12 mouse cellular contexts compared by ENCODE assay signal in genomic region chr12:4192514-4192913, GRCm38 (mm10). TPM values are rescaled to one million over a fixed set of nuclear protein-coding genes. Genes with fewer than 3 reads are reported as not detected.
DNase-seq lines count a peak whose midpoint lies in the region; ATAC-seq lines count a peak whose summit lies in the region.
"Had no signal": no experiment of that assay in that cellular context is flagged by ENCODE, and none has a peak within 500 bp of the region (broad histone marks: within the 10 kb centered on the region; RNA-seq: fewer than 3 reads in every experiment).

No protein-coding gene starts in this region.

- H3K9me3 ChIP-seq in lung, embryonic 15.5 days, result no peaks in the 10 kb centered on the region
- H3K9me3 ChIP-seq in limb, embryonic 11.5 days (ENCODE audit: control insufficient read depth, low read length), result no peaks in the 10 kb centered on the region
- no peaks in the 10 kb centered on the region for H3K9me3 ChIP-seq in midbrain, embryonic 11.5 days (ENCODE audit: control insufficient read depth, low read length)
- H3K9me3 ChIP-seq: liver, embryonic 15.5 days; midbrain, embryonic 15.5 days; neural tube, embryonic 15.5 days had no signal

- peak overlapping the region; percentile 58 for H3K27ac ChIP-seq in lung, embryonic 15.5 days
- H3K27ac ChIP-seq in limb, embryonic 11.5 days (replicated peaks; ENCODE audit: low read depth, low read length), result peak overlapping the region; percentile 67; the same call in 1 of the 2 replicates
- no peak overlapping the region for H3K27ac ChIP-seq in midbrain, embryonic 11.5 days (ENCODE audit: low read depth, low read length)
- H3K27ac ChIP-seq: liver, embryonic 15.5 days; midbrain, embryonic 15.5 days; neural tube, embryonic 15.5 days had no signal

- H3K4me2 ChIP-seq in lung, embryonic 15.5 days, result no peak overlapping the region
- no peak overlapping the region for H3K4me2 ChIP-seq in limb, embryonic 11.5 days (ENCODE audit: low read depth, severe bottlenecking)
- no peak overlapping the region for H3K4me2 ChIP-seq in midbrain, embryonic 11.5 days
- H3K4me2 ChIP-seq: liver, embryonic 15.5 days; midbrain, embryonic 15.5 days; neural tube, embryonic 15.5 days had no signal

- WGBS in lung, embryonic 15.5 days, result 45% methylated on average over 6 of the region's 6 CpGs
- WGBS in limb, embryonic 11.5 days, result 56% methylated on average over 6 of the region's 6 CpGs
- WGBS in midbrain, embryonic 11.5 days, result 83% methylated on average over 6 of the region's 6 CpGs

- ATAC-seq in lung, embryonic 15.5 days (ENCODE audit: borderline replicate concordance, extremely low read depth, low FRiP score, low TSS enrichment), result no peak
- no peak for ATAC-seq in limb, embryonic 11.5 days (ENCODE audit: insufficient number of reproducible peaks, low FRiP score, low TSS enrichment, low read depth)
- no peak for ATAC-seq in midbrain, embryonic 11.5 days (ENCODE audit: low FRiP score)
- ATAC-seq: activated CD4-positive, CD25-positive, alpha-beta regulatory T cell, adult 4 months; midbrain, embryonic 15.5 days had no signal

- no peak overlapping the region for H3K9ac ChIP-seq in lung, embryonic 15.5 days
- no peak overlapping the region for H3K9ac ChIP-seq in limb, embryonic 11.5 days (ENCODE audit: low read length)
- H3K9ac ChIP-seq in midbrain, embryonic 11.5 days (ENCODE audit: low read length), result no peak overlapping the region
- H3K9ac ChIP-seq: liver, embryonic 15.5 days; midbrain, embryonic 15.5 days; neural tube, embryonic 15.5 days had no signal

- peaks cover 33% of the 10 kb centered on the region for H3K4me1 ChIP-seq in lung, embryonic 15.5 days
- H3K4me1 ChIP-seq in limb, embryonic 11.5 days (ENCODE audit: control insufficient read depth, insufficient read depth, low read length), result peaks cover 23% of the 10 kb centered on the region
- H3K4me1 ChIP-seq in midbrain, embryonic 11.5 days (ENCODE audit: control insufficient read depth, insufficient read depth, low read length), result peaks cover 7% of the 10 kb centered on the region; the same call in 1 of the 2 replicates
- H3K4me1 ChIP-seq: liver, embryonic 15.5 days had no signal

- no peaks in the 10 kb centered on the region for H3K27me3 ChIP-seq in lung, embryonic 15.5 days
- no peaks in the 10 kb centered on the region for H3K27me3 ChIP-seq in limb, embryonic 11.5 days (ENCODE audit: control insufficient read depth, insufficient read depth, low read length)
- H3K27me3 ChIP-seq in midbrain, embryonic 11.5 days (ENCODE audit: control insufficient read depth, insufficient read depth, low read length), result no peaks in the 10 kb centered on the region
- H3K27me3 ChIP-seq: liver, embryonic 15.5 days; midbrain, embryonic 15.5 days; neural tube, embryonic 15.5 days had no signal

- no peak overlapping the region for H3K4me3 ChIP-seq in lung, embryonic 15.5 days
- H3K4me3 ChIP-seq in limb, embryonic 11.5 days (ENCODE audit: low read depth, low read length), result no peak overlapping the region
- H3K4me3 ChIP-seq in midbrain, embryonic 11.5 days (ENCODE audit: low read depth, low read length), result no peak overlapping the region
- H3K4me3 ChIP-seq: liver, embryonic 15.5 days; midbrain, embryonic 15.5 days; neural tube, embryonic 15.5 days had no signal

- no peak for DNase-seq in lung, postnatal 36 days
- DNase-seq in cerebellum, adult 9-11 months, result peak; percentile 68
- peak; percentile 43 for DNase-seq in kidney, adult 11 months
- peak; percentile 29 for DNase-seq in limb, embryonic 11.5 days (ENCODE audit: low spot score)
- DNase-seq in thymus, adult 18-20 months, result no peak
- DNase-seq in adrenal gland, postnatal 25 days, result no peak
- no peak for DNase-seq in midbrain, embryonic 11.5 days (ENCODE audit: low spot score, missing footprints)

- 0 out of 2 replicates have a peak, but pooled peaks cover 2% of the 10 kb centered on the region for H3K36me3 ChIP-seq in lung, embryonic 15.5 days
- H3K36me3 ChIP-seq in limb, embryonic 11.5 days (ENCODE audit: control insufficient read depth, insufficient read depth, low read length), result no peaks in the 10 kb centered on the region
- no peaks in the 10 kb centered on the region for H3K36me3 ChIP-seq in midbrain, embryonic 11.5 days (ENCODE audit: control insufficient read depth, insufficient read depth, low read length)
- H3K36me3 ChIP-seq: liver, embryonic 15.5 days; midbrain, embryonic 15.5 days; neural tube, embryonic 15.5 days had no signal

RNA-seq across cellular contexts. Expression of gene Ptrhd1, which starts 41.3 kb away (rescaled TPM):
- polyA plus RNA-seq in lung, embryonic 15.5 days (2015; fragmentation: Nextera tagmentation; extraction: Ambion mirVana), result 6.1 and 6.2 TPM in 2 replicates
- 5.1 and 5.6 TPM in 2 replicates for polyA plus RNA-seq in limb, embryonic 11.5 days (2014; fragmentation: Nextera tagmentation; extraction: Ambion mirVana)
- 7.4 and 7.6 TPM in 2 replicates for total RNA-seq in adrenal gland, postnatal 25 days (2021)
- polyA plus RNA-seq in midbrain, embryonic 11.5 days (2014; fragmentation: Nextera tagmentation; extraction: Ambion mirVana), result 5.8 and 6.5 TPM in 2 replicates

RNA-seq across cellular contexts. Expression of gene Cenpo, which starts 41.6 kb away (rescaled TPM):
- polyA plus RNA-seq in lung, embryonic 15.5 days (2015; fragmentation: Nextera tagmentation; extraction: Ambion mirVana), result 16.3 and 17.0 TPM in 2 replicates
- 18.7 and 25.9 TPM in 2 replicates for polyA plus RNA-seq in limb, embryonic 11.5 days (2014; fragmentation: Nextera tagmentation; extraction: Ambion mirVana)
- total RNA-seq in adrenal gland, postnatal 25 days (2021), result 9.6 and 10.2 TPM in 2 replicates
- polyA plus RNA-seq in midbrain, embryonic 11.5 days (2014; fragmentation: Nextera tagmentation; extraction: Ambion mirVana), result 19.7 and 21.9 TPM in 2 replicates

RNA-seq across cellular contexts. Expression of gene Adcy3, which starts 59.6 kb away (rescaled TPM):
- polyA plus RNA-seq in lung, embryonic 15.5 days (2015; fragmentation: Nextera tagmentation; extraction: Ambion mirVana), result 10.9 and 12.2 TPM in 2 replicates
- polyA plus RNA-seq in limb, embryonic 11.5 days (2014; fragmentation: Nextera tagmentation; extraction: Ambion mirVana), result 4.7 and 7.4 TPM in 2 replicates
- total RNA-seq in adrenal gland, postnatal 25 days (2021), result 28.3 and 39.5 TPM in 2 replicates
- 2.2 and 2.7 TPM in 2 replicates for polyA plus RNA-seq in midbrain, embryonic 11.5 days (2014; fragmentation: Nextera tagmentation; extraction: Ambion mirVana)

Comparison
In these comparisons a context has a peak if more than half of its experiments do, and no peak if none do; other contexts are left out.
1. DNase-seq: peak in cerebellum, adult 9-11 months (single experiment), kidney, adult 11 months (single experiment) and limb, embryonic 11.5 days (single experiment); none in lung, postnatal 36 days (single experiment), thymus, adult 18-20 months (0 of 2), adrenal gland, postnatal 25 days (single experiment) and midbrain, embryonic 11.5 days (single experiment).